Mouse (Mus musculus) kidney, postnatal 0 days (tissue): ENCODE data around the gene Btbd9. TPM values are rescaled to one million over a fixed set of nuclear protein-coding genes. Genes with fewer than 3 reads are reported as not detected.

Experiments
- ATAC-seq: fragments of 200-750 bp; cut with Nextera tagmentation; replicated peaks from 2 replicates; pipeline ENCODE4 v1.8.0; 2017; ENCODE audit warnings: low read depth, moderate number of reproducible peaks, moderate TSS enrichment, moderate library complexity; ENCODE audit not compliant: low FRiP score
- DNase-seq: peaks from one replicate; pipeline ENCODE4 v3.0.0-alpha.2; 2016; ENCODE audit warnings: low spot score
- H3K27ac ChIP-seq: fragments of 300-500 bp; sonication (generic); 2 replicates; pipeline ENCODE4 v1.5.1; 2014; ENCODE audit warnings: mild to moderate bottlenecking
- H3K27me3 ChIP-seq: fragments of 300-500 bp; sonication (generic); 2 replicates; pipeline ENCODE4 v1.6.1; 2014; ENCODE audit warnings: low read length, mixed read lengths; ENCODE audit not compliant: insufficient read depth
- H3K36me3 ChIP-seq: fragments of 300-500 bp; sonication (generic); 2 replicates; pipeline ENCODE4 v1.6.1; 2014; ENCODE audit warnings: low read length, mixed read lengths; ENCODE audit not compliant: insufficient read depth
- H3K4me1 ChIP-seq: fragments of 300-500 bp; sonication (generic); replicated peaks from 2 replicates; pipeline ENCODE4 v1.6.1; 2014; ENCODE audit warnings: antibody characterized with exemption, low read length, mixed read lengths; ENCODE audit not compliant: insufficient read depth
- H3K4me2 ChIP-seq: fragments of 300-500 bp; sonication (generic); 2 replicates; pipeline ENCODE4 v1.6.1; 2014; ENCODE audit warnings: mild to moderate bottlenecking, low read length, moderate library complexity, mixed read lengths
- H3K4me3 ChIP-seq: fragments of 300-500 bp; sonication (generic); replicated peaks from 2 replicates; pipeline ENCODE4 v1.5.1; 2014; ENCODE audit warnings: low read depth, low read length
- H3K9ac ChIP-seq: fragments of 300-500 bp; sonication (generic); 2 replicates; pipeline ENCODE4 v1.6.1; 2014; ENCODE audit warnings: low read depth, low read length
- H3K9me3 ChIP-seq: fragments of 300-500 bp; sonication (generic); replicated peaks from 2 replicates; pipeline ENCODE4 v1.6.1; 2016; ENCODE audit warnings: low read length, inconsistent platforms, mixed read lengths
- CTCF ChIP-seq: IDR thresholded peaks from 2 replicates; pipeline ENCODE4 v1.5.1; 2016; ENCODE audit warnings: antibody characterized with exemption, low read depth, mild to moderate bottlenecking, moderate library complexity
- WGBS: fragments of 180-500 bp; shearing (Covaris S2); extraction: QIAGEN DNeasy Blood & Tissue Kit; methylation state at CpG from one replicate; pipeline ENCODE4 v1.1.7; 2014; 5-methylcytosine and 5-hydroxymethylcytosine counted together
- polyA plus RNA-seq: library from polyadenylated mRNA; unstranded; fragments of >200 nt; fragmentation: Nextera tagmentation; extraction: Ambion mirVana; gene quantifications from 2 replicates; pipeline ENCODE4 v1.2.1, GENCODE M21; 2015

The Btbd9 gene
- polyA plus RNA-seq, 1 experiment from 2014 or later, result 41.1 TPM

- no peak overlapping the region for H3K4me3 ChIP-seq
- WGBS, result 77% methylated on average over 6 of the region's 6 CpGs
- no peak for DNase-seq
- 0 out of 2 replicates have a peak, but pooled peaks cover 5% of the 10 kb centered on the region for H3K4me1 ChIP-seq
- no peak overlapping the region for H3K9ac ChIP-seq
- no peaks in the 10 kb centered on the region for H3K36me3 ChIP-seq
- no peak overlapping the region for H3K27ac ChIP-seq
- H3K4me2 ChIP-seq, result no peak overlapping the region
- H3K27me3 ChIP-seq, result no peaks in the 10 kb centered on the region
- no peak for ATAC-seq
- TF ChIP-seq CTCF, result no peak
- H3K9me3 ChIP-seq, result no peaks in the 10 kb centered on the region
Measured at GRCm38 (mm10) chr17:30341556-30341955, 234.7 kb downstream of the Btbd9 start.

- DNase-seq (no peak), ATAC-seq (no peak)
- Histone ChIP-seq H3K4me1 (0 out of 2 replicates have a peak, but pooled peaks cover 12% of the 10 kb centered on the region), H3K36me3 (no peaks in the 10 kb centered on the region), H3K4me3 (no peak overlapping the region), H3K27me3 (no peaks in the 10 kb centered on the region), H3K9ac (no peak overlapping the region), H3K4me2 (no peak overlapping the region), H3K27ac (no peak overlapping the region), H3K9me3 (no peaks in the 10 kb centered on the region)
- WGBS, result 74% methylated on average over 13 of the region's 13 CpGs
- TF ChIP-seq CTCF, result no peak
Measured at GRCm38 (mm10) chr17:30340495-30341126, 235.7 kb downstream of the Btbd9 start.

GRCm38 (mm10) chr17:30339317-30339716 lies 237.0 kb downstream of the Btbd9 start:
- Histone ChIP-seq H3K27me3 (no peaks in the 10 kb centered on the region), H3K9me3 (no peaks in the 10 kb centered on the region), H3K9ac (no peak overlapping the region), H3K36me3 (no peaks in the 10 kb centered on the region), H3K4me1 (0 out of 2 replicates have a peak, but pooled peaks cover 12% of the 10 kb centered on the region), H3K4me3 (no peak overlapping the region), H3K4me2 (no peak overlapping the region), H3K27ac (no peak overlapping the region)
- TF ChIP-seq CTCF, result no peak; the same call in 1 of the 2 replicates
- DNase-seq (no peak), ATAC-seq (no peak)
- 89% methylated on average over 5 of the region's 5 CpGs for WGBS

- H3K9ac ChIP-seq, result no peak overlapping the region
- H3K4me3 ChIP-seq, result no peak overlapping the region
- no peak overlapping the region for H3K4me2 ChIP-seq
- no peak for TF ChIP-seq CTCF
- H3K9me3 ChIP-seq, result no peaks in the 10 kb centered on the region
- H3K36me3 ChIP-seq, result no peaks in the 10 kb centered on the region
- 0 out of 2 replicates have a peak, but pooled peaks cover 12% of the 10 kb centered on the region for H3K4me1 ChIP-seq
- ATAC-seq (no peak), DNase-seq (no peak)
- 46% methylated on average over 7 of the region's 7 CpGs for WGBS
- no peak overlapping the region for H3K27ac ChIP-seq
- H3K27me3 ChIP-seq, result no peaks in the 10 kb centered on the region
Measured at GRCm38 (mm10) chr17:30336816-30337215, 239.5 kb downstream of the Btbd9 start.

- no peak for TF ChIP-seq CTCF
Measured at GRCm38 (mm10) chr17:30336280-30336679, 240.0 kb downstream of the Btbd9 start.

GRCm38 (mm10) chr17:30335746-30336145 lies 240.5 kb downstream of the Btbd9 start:
- Histone ChIP-seq H3K9me3 (no peaks in the 10 kb centered on the region), H3K4me1 (0 out of 2 replicates have a peak, but pooled peaks cover 12% of the 10 kb centered on the region), H3K4me3 (no peak overlapping the region), H3K4me2 (no peak overlapping the region), H3K36me3 (no peaks in the 10 kb centered on the region), H3K9ac (no peak overlapping the region), H3K27me3 (no peaks in the 10 kb centered on the region), H3K27ac (no peak overlapping the region)
- TF ChIP-seq CTCF, result no peak
- WGBS, result 36% methylated on average over 8 of the region's 8 CpGs
- no peak for ATAC-seq
- no peak for DNase-seq

More at GRCm38 (mm10) chr17:30336280-30336679, 240.0 kb downstream of the Btbd9 start:
- no peak for DNase-seq
- Histone ChIP-seq H3K36me3 (no peaks in the 10 kb centered on the region), H3K27ac (no peak overlapping the region), H3K9ac (no peak overlapping the region), H3K4me2 (no peak overlapping the region), H3K27me3 (no peaks in the 10 kb centered on the region), H3K4me3 (no peak overlapping the region), H3K4me1 (0 out of 2 replicates have a peak, but pooled peaks cover 12% of the 10 kb centered on the region), H3K9me3 (no peaks in the 10 kb centered on the region)
- 48% methylated on average over 5 of the region's 5 CpGs for whole genome bisulfite sequencing
- no peak for ATAC-seq

- no peak for TF ChIP-seq CTCF
- ATAC-seq, result no peak
Measured at GRCm38 (mm10) chr17:30334257-30334656, 242.0 kb downstream of the Btbd9 start.

More at GRCm38 (mm10) chr17:30334257-30334656, 242.0 kb downstream of the Btbd9 start:
- Histone ChIP-seq H3K9ac (no peak overlapping the region), H3K27me3 (no peaks in the 10 kb centered on the region), H3K4me3 (no peak overlapping the region), H3K9me3 (no peaks in the 10 kb centered on the region), H3K4me1 (0 out of 2 replicates have a peak, but pooled peaks cover 12% of the 10 kb centered on the region), H3K36me3 (no peaks in the 10 kb centered on the region), H3K27ac (no peak overlapping the region), H3K4me2 (no peak overlapping the region)
- 91% methylated on average over 6 of the region's 6 CpGs for WGBS
- no peak for DNase-seq
